Mouse (Mus musculus) lung, postnatal 0 days (tissue): ENCODE measurements at regions not wholly inside any gene's neighbourhood (a gene's known extent, or its start where the extent isn't known, plus 50 kb on each side); places are given as distances from the start of the nearest gene placed in this dataset.
A peak's percentile ranks its signal among the peaks of the same experiment; 100 is the strongest.

Experiments used
- ATAC-seq: fragments of 200-750 bp; cut with Nextera tagmentation; 2 replicates; pipeline ENCODE4 v1.8.0; 2017; ENCODE audit warnings: moderate library complexity
- DNase-seq: peaks from one replicate; pipeline ENCODE4 v3.0.0-alpha.2; 2016; ENCODE audit warnings: low spot score
- H3K27ac ChIP-seq: fragments of 300-500 bp; sonication (generic); 2 replicates; pipeline ENCODE4 v1.5.1; 2014; ENCODE audit warnings: antibody characterized with exemption, mild to moderate bottlenecking, low read length, mixed read lengths
- H3K27me3 ChIP-seq: fragments of 300-500 bp; sonication (generic); replicated peaks from 2 replicates; pipeline ENCODE4 v1.6.1; 2014; ENCODE audit warnings: low read length, mixed read lengths; ENCODE audit not compliant: insufficient read depth
- H3K36me3 ChIP-seq: fragments of 300-500 bp; sonication (generic); 2 replicates; pipeline ENCODE4 v1.6.1; 2014; ENCODE audit warnings: low read length, mixed read lengths; ENCODE audit not compliant: insufficient read depth
- H3K4me1 ChIP-seq: fragments of 300-500 bp; sonication (generic); 2 replicates; pipeline ENCODE4 v1.6.1; 2014; ENCODE audit warnings: antibody characterized with exemption, low read depth, low read length, mixed read lengths; ENCODE audit not compliant: insufficient read depth
- H3K4me2 ChIP-seq: fragments of 300-500 bp; sonication (generic); replicated peaks from 2 replicates; pipeline ENCODE4 v1.6.1; 2014; ENCODE audit warnings: low read depth, mild to moderate bottlenecking, low read length, moderate library complexity, mixed read lengths
- H3K4me3 ChIP-seq: fragments of 300-500 bp; sonication (generic); 2 replicates; pipeline ENCODE4 v1.5.1; 2014; ENCODE audit warnings: low read depth, low read length
- H3K9ac ChIP-seq: fragments of 300-500 bp; sonication (generic); replicated peaks from 2 replicates; pipeline ENCODE4 v1.6.1; 2014; ENCODE audit warnings: low read depth, mild to moderate bottlenecking
- H3K9me3 ChIP-seq: fragments of 300-500 bp; sonication (generic); 2 replicates; pipeline ENCODE4 v1.6.1; 2016; ENCODE audit warnings: low read length, mixed read lengths
- CTCF ChIP-seq: IDR thresholded peaks from 2 replicates; pipeline ENCODE4 v1.5.1; 2016; ENCODE audit warnings: antibody characterized with exemption, mild to moderate bottlenecking
- EP300 ChIP-seq: IDR thresholded peaks from 2 replicates; pipeline ENCODE4 v1.6.1; 2016; ENCODE audit warnings: antibody characterized with exemption, mild to moderate bottlenecking, control low read depth
- WGBS: fragments of 180-500 bp; shearing (Covaris S2); extraction: QIAGEN DNeasy Blood & Tissue Kit; methylation state at CpG from one replicate; pipeline ENCODE4 v1.1.7; 2014; 5-methylcytosine and 5-hydroxymethylcytosine counted together

GRCm38 (mm10) chr4:56051792-56052380 is 519.6 kb upstream of the Klf4 start:
- TF ChIP-seq EP300 (no peak), CTCF (peak; percentile 56)
- H3K4me2 ChIP-seq = no peak overlapping the region
- H3K9me3 ChIP-seq = no peaks in the 10 kb centered on the region
- H3K4me3 ChIP-seq = no peak overlapping the region
- H3K27ac ChIP-seq = no peak overlapping the region
- DNase-seq (peak; percentile 34), ATAC-seq (peak; percentile 52)
- WGBS = 41% methylated on average over 6 of the region's 6 CpGs
- H3K36me3 ChIP-seq = no peaks in the 10 kb centered on the region
- no peaks in the 10 kb centered on the region for H3K4me1 ChIP-seq
- no peak overlapping the region for H3K9ac ChIP-seq
- H3K27me3 ChIP-seq = no peaks in the 10 kb centered on the region

DNA sequence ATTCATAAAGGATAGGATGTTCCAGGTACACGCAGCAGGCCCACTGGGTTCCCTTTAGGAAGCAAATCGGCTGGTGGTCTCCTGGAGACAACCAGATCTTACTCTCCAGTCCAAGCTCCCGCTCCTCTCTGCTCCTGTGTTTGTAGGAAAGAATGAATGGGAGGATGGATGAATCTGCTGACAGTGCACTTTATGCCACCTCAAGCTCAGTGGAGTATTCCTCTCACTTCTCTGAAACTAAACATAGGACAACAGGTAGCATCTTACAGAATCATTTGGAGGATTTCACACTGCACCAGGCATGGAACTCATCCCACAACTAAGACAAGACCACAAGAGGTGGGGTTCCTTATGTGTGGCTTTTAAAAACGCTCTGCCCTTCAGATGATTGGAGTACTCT is 507.1 kb upstream of the Klf4 start:
- H3K4me1 ChIP-seq = no peaks in the 10 kb centered on the region
- no peak overlapping the region for H3K4me2 ChIP-seq
- H3K27ac ChIP-seq = no peak overlapping the region
- H3K9ac ChIP-seq = no peak overlapping the region
- H3K4me3 ChIP-seq = no peak overlapping the region
- DNase-seq = no peak
- H3K27me3 ChIP-seq = no peaks in the 10 kb centered on the region
- TF ChIP-seq CTCF = no peak
- TF ChIP-seq EP300 = no peak
- ATAC-seq = no peak
- no peaks in the 10 kb centered on the region for H3K36me3 ChIP-seq
- no peaks in the 10 kb centered on the region for H3K9me3 ChIP-seq
- 92% methylated on average over 4 of the region's 4 CpGs for WGBS

GRCm38 (mm10) chr4:56036334-56036733 is 504.1 kb upstream of the Klf4 start:
- H3K9me3 ChIP-seq = no peaks in the 10 kb centered on the region
- 70% methylated on average over 6 of the region's 6 CpGs for WGBS
- H3K4me2 ChIP-seq = no peak overlapping the region
- H3K27me3 ChIP-seq = no peaks in the 10 kb centered on the region
- no peak overlapping the region for H3K9ac ChIP-seq
- H3K36me3 ChIP-seq = no peaks in the 10 kb centered on the region
- TF ChIP-seq EP300 (no peak), CTCF (no peak)
- ATAC-seq (no peak), DNase-seq (no peak)
- H3K4me1 ChIP-seq = no peaks in the 10 kb centered on the region
- H3K4me3 ChIP-seq = no peak overlapping the region
- H3K27ac ChIP-seq = no peak overlapping the region

- Histone ChIP-seq H3K4me3 (no peak overlapping the region), H3K27ac (no peak overlapping the region), H3K9me3 (no peaks in the 10 kb centered on the region), H3K4me1 (no peaks in the 10 kb centered on the region), H3K27me3 (no peaks in the 10 kb centered on the region), H3K9ac (no peak overlapping the region), H3K36me3 (no peaks in the 10 kb centered on the region), H3K4me2 (no peak overlapping the region)
- ATAC-seq (no peak), DNase-seq (no peak)
- WGBS = 56% methylated on average over 5 of the region's 5 CpGs
- TF ChIP-seq EP300 (no peak), CTCF (no peak)
Observed at GRCm38 (mm10) chr4:56035543-56035942, 503.3 kb upstream of the Klf4 start.

DNA sequence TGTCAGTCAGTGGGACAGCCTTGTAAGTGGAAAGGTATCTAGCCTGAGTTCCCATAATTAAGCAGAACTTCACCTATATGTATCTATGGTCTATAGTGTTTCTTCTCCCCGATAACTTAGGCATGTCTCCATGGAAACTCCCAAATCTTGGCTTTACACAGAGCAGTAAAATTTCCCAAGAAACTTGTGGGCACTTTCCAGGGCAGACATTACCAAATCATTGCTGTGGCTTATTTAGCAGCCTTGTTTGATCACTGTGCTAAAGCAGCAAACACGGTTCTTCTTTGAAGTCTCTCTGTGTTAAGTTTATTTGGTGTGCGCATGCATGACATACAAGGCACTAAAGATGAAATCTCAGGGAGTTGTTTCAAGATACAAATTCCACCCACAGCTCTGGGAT is 496.2 kb upstream of the Klf4 start:
- Histone ChIP-seq H3K27me3 (no peaks in the 10 kb centered on the region), H3K4me1 (no peaks in the 10 kb centered on the region), H3K9me3 (no peaks in the 10 kb centered on the region), H3K4me2 (no peak overlapping the region), H3K27ac (no peak overlapping the region), H3K36me3 (no peaks in the 10 kb centered on the region), H3K9ac (no peak overlapping the region), H3K4me3 (no peak overlapping the region)
- TF ChIP-seq EP300 (no peak), CTCF (no peak)
- 74% methylated on average over 3 of the region's 3 CpGs for WGBS
- ATAC-seq (no peak), DNase-seq (no peak)

GRCm38 (mm10) chr4:56027258-56027657 is 495.0 kb upstream of the Klf4 start:
- no peak overlapping the region for H3K4me2 ChIP-seq
- H3K27ac ChIP-seq = no peak overlapping the region
- H3K36me3 ChIP-seq = no peaks in the 10 kb centered on the region
- peak; percentile 12 for DNase-seq
- H3K27me3 ChIP-seq = no peaks in the 10 kb centered on the region
- no peak for ATAC-seq
- no peak overlapping the region for H3K4me3 ChIP-seq
- H3K4me1 ChIP-seq = no peaks in the 10 kb centered on the region
- TF ChIP-seq CTCF (no peak), EP300 (no peak)
- no peak overlapping the region for H3K9ac ChIP-seq
- H3K9me3 ChIP-seq = no peaks in the 10 kb centered on the region
- WGBS = 83% methylated on average over 6 of the region's 6 CpGs

DNA sequence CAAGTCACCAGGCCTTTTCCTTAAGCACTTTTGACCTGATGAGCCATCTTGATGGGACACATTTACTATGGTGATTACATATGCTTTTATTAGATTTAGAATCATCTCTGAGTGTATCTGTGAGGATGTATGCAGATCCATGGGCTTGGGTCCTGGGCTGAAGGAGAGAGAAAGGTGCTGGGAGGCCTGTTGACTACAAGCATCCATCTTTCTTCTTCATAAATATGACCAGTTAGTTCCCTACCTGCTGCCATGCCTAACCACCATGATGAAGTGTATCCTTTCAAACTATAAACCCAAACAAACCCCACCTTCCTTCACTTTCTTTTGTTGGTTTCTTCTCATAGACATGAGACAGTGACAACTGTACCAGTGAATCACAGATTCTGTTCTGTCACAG is 492.2 kb upstream of the Klf4 start:
- Histone ChIP-seq H3K27ac (no peak overlapping the region), H3K27me3 (no peaks in the 10 kb centered on the region), H3K9me3 (no peaks in the 10 kb centered on the region), H3K9ac (no peak overlapping the region), H3K4me2 (no peak overlapping the region), H3K4me1 (no peaks in the 10 kb centered on the region), H3K4me3 (no peak overlapping the region), H3K36me3 (no peaks in the 10 kb centered on the region)
- ATAC-seq (no peak), DNase-seq (no peak)
- TF ChIP-seq EP300 (no peak), CTCF (no peak)
